Mouse (Mus musculus): ENCODE measurements at regions not wholly inside any gene's neighbourhood (a gene's known extent, or its start where the extent isn't known, plus 50 kb on each side); places are given as distances from the start of the nearest gene placed in this dataset.
"Not testable (repeated sequence)": the region's sequence is repeated elsewhere in the genome, so short reads cannot be mapped to it uniquely, and the experiment has no call there.

- Histone ChIP-seq H3K9ac (no peak overlapping the region), H3K27ac (ENCODE audit: low read depth, low read length) (no peak overlapping the region), H3K4me2 (ENCODE audit: low read depth) (no peak overlapping the region), H3K4me1 (ENCODE audit: insufficient read depth) (no peaks in the 10 kb centered on the region), H3K4me3 (ENCODE audit: low read depth, low read length) (no peak overlapping the region), H3K9me3 (ENCODE audit: low read length) (no peaks in the 10 kb centered on the region), H3K27me3 (ENCODE audit: insufficient read depth, low read length) (no peaks in the 10 kb centered on the region), H3K36me3 (ENCODE audit: insufficient read depth) (no peaks in the 10 kb centered on the region)
- DNase-seq = no peak
- no peak for TF ChIP-seq CTCF (IDR thresholded peaks at IDR 0.05; ENCODE audit: low read depth)
- ATAC-seq = peak; percentile 67; the same call in 1 of the 2 replicates
- 24% methylated on average over 2 of the region's 2 CpGs for WGBS
Measured at GRCm38 (mm10) chr3:78575667-78576464, 710.5 kb downstream of the Rapgef2 start.

DNA sequence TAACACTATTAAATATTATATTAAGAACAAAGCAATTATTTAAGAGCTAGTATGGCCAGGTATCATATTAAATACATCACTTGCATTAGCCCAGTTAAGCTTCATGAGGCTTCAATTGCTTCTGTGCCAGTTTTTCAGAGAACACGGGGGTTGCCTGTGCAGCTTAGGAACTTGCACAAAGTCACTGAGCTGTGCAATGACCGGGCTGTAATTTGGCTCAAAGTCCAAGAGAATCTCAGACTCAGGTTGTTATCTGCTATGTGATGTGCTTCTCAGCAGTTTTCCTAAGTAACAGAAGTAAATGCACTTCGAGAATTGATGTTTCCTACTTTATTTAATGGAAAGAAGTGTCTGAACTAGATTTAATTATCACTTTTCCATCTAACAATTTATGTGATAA lies 711.5 kb downstream of the Rapgef2 start:
- H3K9ac ChIP-seq = no peak overlapping the region
- no peak for TF ChIP-seq CTCF (IDR thresholded peaks at IDR 0.05; ENCODE audit: low read depth)
- WGBS = 63% methylated on average over 3 of the region's 3 CpGs
- H3K9me3 ChIP-seq (ENCODE audit: low read length) = no peaks in the 10 kb centered on the region
- no peaks in the 10 kb centered on the region for H3K4me1 ChIP-seq (ENCODE audit: insufficient read depth)
- no peaks in the 10 kb centered on the region for H3K36me3 ChIP-seq (ENCODE audit: insufficient read depth)
- H3K4me3 ChIP-seq (ENCODE audit: low read depth, low read length) = no peak overlapping the region
- no peaks in the 10 kb centered on the region for H3K27me3 ChIP-seq (ENCODE audit: insufficient read depth, low read length)
- no peak for ATAC-seq
- H3K4me2 ChIP-seq (ENCODE audit: low read depth) = no peak overlapping the region
- no peak for DNase-seq
- H3K27ac ChIP-seq (ENCODE audit: low read depth, low read length) = no peak overlapping the region

- Histone ChIP-seq H3K4me1 (ENCODE audit: insufficient read depth) (no peaks in the 10 kb centered on the region), H3K36me3 (ENCODE audit: insufficient read depth) (no peaks in the 10 kb centered on the region), H3K27me3 (ENCODE audit: insufficient read depth, low read length) (no peaks in the 10 kb centered on the region), H3K4me3 (ENCODE audit: low read depth, low read length) (no peak overlapping the region), H3K9me3 (ENCODE audit: low read length) (no peaks in the 10 kb centered on the region), H3K9ac (no peak overlapping the region), H3K4me2 (ENCODE audit: low read depth) (no peak overlapping the region), H3K27ac (ENCODE audit: low read depth, low read length) (no peak overlapping the region)
- DNase-seq (no peak), ATAC-seq (no peak)
- TF ChIP-seq CTCF (IDR thresholded peaks at IDR 0.05; ENCODE audit: low read depth) = no peak
- 89% methylated on average over 6 of the region's 6 CpGs for WGBS
Measured at GRCm38 (mm10) chr3:78573299-78573698, 713.0 kb downstream of the Rapgef2 start.

- DNase-seq, H3K9ac ChIP-seq, ATAC-seq: not testable (repeated sequence)
Measured at GRCm38 (mm10) chr3:78564926-78565325, 721.4 kb downstream of the Rapgef2 start.

More at GRCm38 (mm10) chr3:78564926-78565325, 721.4 kb downstream of the Rapgef2 start:
- H3K4me2 ChIP-seq (ENCODE audit: low read depth); H3K27me3 ChIP-seq (ENCODE audit: insufficient read depth, low read length); H3K4me3 ChIP-seq (ENCODE audit: low read depth, low read length); H3K36me3 ChIP-seq (ENCODE audit: insufficient read depth); H3K4me1 ChIP-seq (ENCODE audit: insufficient read depth); H3K9me3 ChIP-seq (ENCODE audit: low read length); H3K27ac ChIP-seq (ENCODE audit: low read depth, low read length): not testable (repeated sequence)

Data from forebrain, postnatal 0 days (tissue).